Mouse (Mus musculus) heart, adult 2 months (tissue): ENCODE data around the gene Neurod6.

Experiments used
- CTCF ChIP-seq: fragments of 200-600 bp; IDR thresholded peaks from 2 replicates; pipeline ENCODE4 v1.8.1; 2022; ENCODE audit warnings: antibody characterized with exemption, mild to moderate bottlenecking, moderate library complexity
- POLR2A ChIP-seq: fragments of 200-500 bp; IDR thresholded peaks from 2 replicates; pipeline ENCODE4 v1.6.1; 2011; ENCODE audit warnings: mild to moderate bottlenecking, low read depth, low read length, control low read depth; ENCODE audit not compliant: insufficient read depth

DNA sequence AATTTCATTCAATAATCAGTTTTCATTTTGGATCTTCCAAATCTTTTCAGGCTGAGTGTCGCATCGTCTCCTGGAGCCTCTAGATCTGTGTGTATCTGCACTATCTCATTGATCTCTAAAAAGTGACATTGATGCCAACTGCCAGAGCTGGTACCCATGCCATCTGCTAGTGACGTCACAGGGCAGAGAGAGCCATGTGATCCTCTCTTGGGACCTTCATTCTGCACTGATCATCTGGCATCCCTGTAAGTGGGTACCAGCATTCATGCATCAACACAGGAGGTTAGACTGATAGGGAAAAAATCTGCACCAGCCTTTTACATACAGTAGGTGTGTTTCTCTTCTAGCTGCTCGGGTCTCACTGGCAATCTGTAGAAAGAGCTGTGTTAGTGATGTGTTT is at the start of gene Neurod6:
- TF ChIP-seq CTCF (no peak), POLR2A (no peak)
